Mouse (Mus musculus): ENCODE measurements around the gene Minar1.

Minar1 gene

DNA sequence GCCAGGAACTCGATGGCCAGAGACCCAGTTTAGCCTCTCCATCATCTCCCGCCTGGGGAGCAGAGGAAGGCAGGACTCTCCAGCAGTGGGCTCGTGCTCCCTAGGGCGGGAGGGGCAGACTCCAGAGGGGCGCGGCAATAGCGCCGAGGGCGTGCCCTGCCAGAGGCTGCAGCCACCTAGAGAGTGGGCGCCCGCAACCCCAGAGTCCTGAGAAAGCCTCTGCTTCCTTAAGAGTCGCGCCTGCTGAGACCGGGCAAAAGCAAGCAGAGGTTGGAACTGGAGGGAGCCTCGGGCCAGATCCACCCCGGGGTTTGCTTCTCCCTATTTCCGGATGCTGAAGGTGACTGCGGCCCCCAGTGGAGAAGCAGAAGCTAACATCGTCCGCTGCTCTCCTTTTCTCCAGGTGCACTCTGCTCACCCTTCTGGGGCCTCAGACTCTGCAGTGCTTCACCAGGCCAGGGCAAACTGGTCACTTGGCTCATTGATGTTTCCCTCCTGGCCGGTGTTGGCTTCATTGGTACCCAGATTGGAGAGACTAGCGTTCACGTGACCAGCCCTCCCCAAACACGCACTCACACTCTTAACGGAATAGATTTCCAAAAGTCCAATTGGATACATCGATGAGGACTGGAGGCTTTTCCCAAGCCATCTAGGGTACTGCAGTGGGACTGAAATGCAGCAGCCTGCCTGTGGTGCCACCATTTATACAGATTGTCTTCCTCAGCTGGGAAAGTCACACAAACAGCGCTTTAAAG lies at the start of gene Minar1:
Minar1 (minus strand) TSS at position 120 of the 755 bp plus-strand sequence.
- DNase-seq (ENCODE audit: low read depth, low spot score): no peak

- DNase-seq (ENCODE audit: low read depth, low spot score): no peak
Observed at GRCm38 (mm10) chr9:89669878-89670277, 47.0 kb upstream of the Minar1 start.

- no peak for DNase-seq (ENCODE audit: low read depth, low spot score)
Observed at GRCm38 (mm10) chr9:89667306-89667942, 44.5 kb upstream of the Minar1 start.

DNA sequence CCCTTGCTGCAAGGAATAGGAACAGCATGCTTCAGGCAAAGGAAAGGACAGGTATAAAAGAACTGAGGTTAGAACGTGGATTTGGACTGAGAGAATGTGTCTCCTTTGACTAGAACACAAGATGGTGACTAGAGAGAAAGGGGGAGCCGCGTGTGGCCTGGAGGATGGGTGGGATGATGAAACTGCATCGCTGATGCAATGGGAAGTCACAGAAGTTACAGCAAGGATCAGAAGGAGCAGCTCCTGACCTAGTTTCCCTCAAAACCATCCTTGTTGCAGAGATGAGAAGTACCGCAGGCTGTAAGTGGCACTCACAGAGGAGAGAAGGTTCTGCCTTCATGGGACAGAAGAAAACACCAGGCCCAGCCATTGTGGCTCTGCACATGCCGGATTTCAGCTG lies 28.0 kb upstream of the Minar1 start:
- no peak for DNase-seq (ENCODE audit: low read depth, low spot score)

GRCm38 (mm10) chr9:89637453-89637852 lies 14.5 kb upstream of the Minar1 start:
- DNase-seq (ENCODE audit: low read depth, low spot score): no peak

DNA sequence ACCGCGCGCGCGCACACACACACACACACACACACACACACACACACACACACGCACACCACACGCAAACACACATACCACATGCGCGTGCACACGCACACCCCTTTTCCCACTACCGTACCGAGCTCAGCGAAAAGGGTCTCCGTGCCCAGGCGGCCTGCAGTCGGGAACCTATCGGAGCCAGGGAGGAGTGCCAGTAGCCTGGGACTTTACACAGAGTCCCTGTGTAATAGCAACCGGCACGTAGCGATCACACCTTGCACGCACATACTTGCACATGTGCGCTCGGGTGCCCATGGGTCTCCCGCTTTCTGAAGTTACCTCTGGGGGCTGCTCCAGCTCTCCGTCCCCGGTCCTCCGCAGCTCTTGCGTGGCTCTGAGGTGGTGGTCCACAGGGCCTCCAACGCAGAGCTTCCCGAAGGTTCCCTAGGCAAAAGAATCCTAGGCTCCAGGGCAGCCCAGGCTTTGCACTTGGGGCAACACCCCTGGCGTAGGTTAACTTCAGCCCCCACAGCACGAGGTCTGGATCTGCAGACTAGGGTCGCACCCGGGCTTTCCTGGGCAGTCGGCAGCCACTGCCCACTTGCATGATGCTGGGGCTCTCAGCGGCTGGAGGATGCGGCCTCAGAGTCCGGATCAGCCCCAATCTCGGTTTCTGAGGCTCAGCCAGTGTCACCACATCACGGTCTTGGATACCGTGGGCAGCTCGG lies 474 bp downstream of the Minar1 start:
- DNase-seq (ENCODE audit: low read depth, low spot score): no peak

DNA sequence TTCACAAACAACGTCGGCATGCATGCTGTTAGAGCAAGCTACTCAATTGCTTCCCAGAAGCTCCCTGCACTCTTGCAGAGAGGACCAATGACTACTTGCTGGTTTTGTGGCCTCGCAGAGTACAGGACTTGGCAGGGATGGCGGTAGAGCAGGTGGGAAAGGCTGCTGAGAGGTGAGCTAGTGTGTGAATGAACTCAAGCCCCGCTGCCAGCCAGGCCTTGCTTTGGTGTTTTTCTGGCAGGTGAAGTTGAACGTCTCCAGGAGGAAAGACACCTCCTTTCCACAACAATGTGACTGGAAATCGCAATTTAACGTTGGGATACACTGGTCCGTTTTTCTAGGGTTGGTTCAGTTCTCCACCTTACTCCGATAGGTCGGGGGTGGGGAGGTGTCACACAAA lies 1.2 kb downstream of the Minar1 start:
- DNase-seq (ENCODE audit: low read depth, low spot score): no peak

GRCm38 (mm10) chr9:89620347-89620746 lies 2.6 kb downstream of the Minar1 start:
- DNase-seq (ENCODE audit: low read depth, low spot score): no peak

DNA sequence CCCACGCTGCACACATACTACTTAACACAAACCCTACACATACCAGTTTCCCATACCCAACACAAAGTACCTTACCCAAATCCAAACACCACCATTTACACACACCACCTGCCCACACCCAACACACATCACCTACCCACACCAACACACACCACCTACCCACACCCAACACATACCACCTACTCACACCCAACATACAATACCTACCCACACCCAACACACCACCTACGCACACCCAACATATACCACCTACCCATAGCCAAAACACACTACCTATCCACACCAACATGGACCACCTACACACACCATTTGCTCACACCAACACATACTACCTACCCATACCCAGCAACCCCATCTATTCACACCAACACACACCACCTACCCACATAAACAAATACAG lies 6.0 kb downstream of the Minar1 start:
- DNase-seq (ENCODE audit: low read depth, low spot score): no peak

DNA sequence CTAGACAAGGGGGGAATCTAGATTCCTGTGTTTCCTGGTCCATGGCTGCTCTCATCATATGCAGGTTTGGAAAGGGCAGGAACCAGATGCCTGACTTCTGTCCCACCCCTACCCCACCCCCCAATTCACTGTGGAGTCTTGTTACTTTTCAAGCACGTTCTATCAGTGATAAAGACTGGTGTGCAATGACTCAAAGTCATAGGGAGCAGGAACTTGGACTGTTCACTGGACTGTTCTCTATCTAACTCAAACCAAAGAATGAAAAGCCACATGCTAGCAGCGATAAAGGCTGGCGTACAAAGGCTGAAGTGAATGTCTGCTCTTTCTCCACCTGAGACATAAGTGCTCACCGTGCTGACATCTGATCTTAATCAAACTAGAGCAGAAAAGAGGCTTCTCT lies 12.3 kb downstream of the Minar1 start:
- no peak for DNase-seq (ENCODE audit: low read depth, low spot score)

GRCm38 (mm10) chr9:89607321-89607720 lies 15.6 kb downstream of the Minar1 start:
- DNase-seq (ENCODE audit: low read depth, low spot score): no peak

GRCm38 (mm10) chr9:89606256-89606655 lies 16.7 kb downstream of the Minar1 start:
- DNase-seq (ENCODE audit: low read depth, low spot score): no peak

GRCm38 (mm10) chr9:89601891-89602290 lies 21.0 kb downstream of the Minar1 start:
- DNase-seq (ENCODE audit: low read depth, low spot score): no peak

DNA sequence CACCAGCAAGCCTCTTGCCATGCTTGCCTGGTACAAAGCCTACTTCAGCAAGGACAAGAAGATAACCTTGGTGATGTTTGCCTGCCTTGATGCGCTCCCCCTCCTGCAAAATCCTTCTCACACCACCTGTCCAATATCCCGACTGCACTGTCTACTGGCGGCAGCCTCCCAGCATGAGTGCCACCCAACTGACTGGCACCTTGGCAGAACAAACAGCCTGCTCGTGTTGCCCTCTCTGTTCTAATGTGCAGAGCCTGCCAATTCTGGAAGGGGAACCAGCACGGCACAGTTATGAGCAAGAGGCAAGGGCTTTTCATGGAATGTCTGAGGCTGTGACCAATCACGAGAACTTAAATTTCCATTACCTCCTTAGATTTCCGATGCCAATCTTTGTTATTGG lies 22.2 kb downstream of the Minar1 start:
- DNase-seq (ENCODE audit: low read depth, low spot score): no peak

- no peak for DNase-seq (ENCODE audit: low read depth, low spot score)
Observed at GRCm38 (mm10) chr9:89597071-89597470, 25.9 kb downstream of the Minar1 start.

DNA sequence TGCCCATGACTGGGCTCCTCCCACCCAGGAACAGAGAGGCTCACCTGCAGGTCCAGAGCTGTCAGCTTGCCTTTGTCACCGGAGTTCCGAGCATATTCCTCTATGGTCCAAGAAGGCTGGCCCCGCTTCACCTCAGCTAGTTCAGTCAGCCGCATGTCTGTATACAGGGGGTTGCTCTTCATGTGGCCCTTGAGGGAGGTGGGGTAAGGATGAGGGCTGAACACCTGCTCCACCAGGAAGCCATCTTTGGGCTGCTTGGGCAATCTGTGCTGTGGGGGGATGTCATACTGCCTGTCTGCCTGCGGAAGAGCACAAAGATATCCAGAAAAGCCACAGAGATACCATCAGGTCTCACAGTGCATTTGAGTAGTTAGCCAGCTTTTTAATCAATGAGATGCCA lies 26.5 kb downstream of the Minar1 start:
- DNase-seq (ENCODE audit: low read depth, low spot score): no peak

DNA sequence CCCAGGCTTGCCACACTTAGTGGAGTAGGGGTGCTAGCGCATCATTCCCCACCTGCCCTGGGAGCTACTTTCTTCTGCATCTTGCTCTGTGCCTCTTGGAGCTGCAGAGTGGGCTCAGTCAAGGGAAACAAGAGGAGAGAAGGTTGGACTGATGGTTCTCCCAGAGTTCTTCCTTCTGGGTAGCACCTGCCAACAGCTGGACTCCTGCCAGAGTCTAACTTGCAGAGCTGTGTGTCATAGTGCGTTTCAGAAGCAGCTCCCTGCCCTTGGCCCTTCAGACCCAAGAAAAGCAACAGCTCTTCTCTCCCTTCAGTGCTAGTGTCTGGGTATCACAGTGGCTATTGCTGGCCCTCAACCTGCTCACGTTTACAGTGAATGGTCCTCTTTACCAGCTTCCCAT lies 30.5 kb downstream of the Minar1 start:
- DNase-seq (ENCODE audit: low read depth, low spot score): no peak

DNA sequence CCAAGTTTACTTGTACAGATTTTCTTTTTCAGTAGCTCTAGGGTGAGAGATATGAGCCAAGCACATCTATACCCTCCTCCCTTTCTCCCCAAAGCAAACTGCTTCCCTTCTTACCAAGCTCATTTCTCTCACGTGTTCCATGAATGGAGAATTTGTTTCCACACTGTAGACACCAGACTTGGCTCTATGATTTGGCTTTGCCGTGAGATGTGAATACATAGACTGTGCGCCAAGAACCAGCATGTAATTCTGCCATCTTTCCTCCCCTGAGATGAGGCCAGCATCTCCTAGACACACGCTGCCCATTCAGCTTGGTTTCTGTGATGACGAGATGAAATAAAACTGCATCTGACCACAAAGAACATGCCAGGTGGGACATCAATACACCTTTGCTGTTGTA lies 44.5 kb downstream of the Minar1 start:
- no peak for DNase-seq (ENCODE audit: low read depth, low spot score)

GRCm38 (mm10) chr9:89552663-89553062 lies 70.3 kb downstream of the Minar1 start:
- DNase-seq (ENCODE audit: low read depth, low spot score): no peak

Measured in embryo, embryonic 11.5 days (tissue).